Mouse (Mus musculus) cerebral cortex, adult 2 months (tissue): ENCODE measurements around the gene Krt222.

Experiments used
- WGBS: fragments of 180-500 bp; shearing (Covaris S2); methylation state at CpG from one replicate; pipeline ENCODE4 v1.1.7; 2018; 5-methylcytosine and 5-hydroxymethylcytosine counted together

Krt222 gene

DNA sequence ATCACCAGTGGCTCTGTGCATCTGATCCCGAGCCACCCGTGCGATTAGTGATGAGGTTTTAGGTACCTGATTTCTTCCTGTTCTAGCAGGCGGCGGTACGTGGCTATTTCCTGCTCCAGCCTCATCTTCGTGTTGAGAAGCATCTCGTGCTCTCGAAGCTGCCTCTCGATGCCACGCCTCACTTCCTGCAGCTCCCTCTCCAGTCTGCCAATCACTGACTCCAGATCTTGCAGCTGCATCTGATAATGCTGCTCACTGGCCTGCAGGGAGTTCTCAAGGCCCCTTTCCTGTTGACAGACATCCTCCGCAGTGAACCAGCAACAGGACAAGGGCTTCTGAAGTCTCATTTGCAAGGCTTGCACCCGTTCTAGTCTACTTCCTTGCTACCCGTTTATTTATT, 5.4 kb downstream of the Krt222 start:
- 66% methylated on average over 14 of the region's 14 CpGs for WGBS

DNA sequence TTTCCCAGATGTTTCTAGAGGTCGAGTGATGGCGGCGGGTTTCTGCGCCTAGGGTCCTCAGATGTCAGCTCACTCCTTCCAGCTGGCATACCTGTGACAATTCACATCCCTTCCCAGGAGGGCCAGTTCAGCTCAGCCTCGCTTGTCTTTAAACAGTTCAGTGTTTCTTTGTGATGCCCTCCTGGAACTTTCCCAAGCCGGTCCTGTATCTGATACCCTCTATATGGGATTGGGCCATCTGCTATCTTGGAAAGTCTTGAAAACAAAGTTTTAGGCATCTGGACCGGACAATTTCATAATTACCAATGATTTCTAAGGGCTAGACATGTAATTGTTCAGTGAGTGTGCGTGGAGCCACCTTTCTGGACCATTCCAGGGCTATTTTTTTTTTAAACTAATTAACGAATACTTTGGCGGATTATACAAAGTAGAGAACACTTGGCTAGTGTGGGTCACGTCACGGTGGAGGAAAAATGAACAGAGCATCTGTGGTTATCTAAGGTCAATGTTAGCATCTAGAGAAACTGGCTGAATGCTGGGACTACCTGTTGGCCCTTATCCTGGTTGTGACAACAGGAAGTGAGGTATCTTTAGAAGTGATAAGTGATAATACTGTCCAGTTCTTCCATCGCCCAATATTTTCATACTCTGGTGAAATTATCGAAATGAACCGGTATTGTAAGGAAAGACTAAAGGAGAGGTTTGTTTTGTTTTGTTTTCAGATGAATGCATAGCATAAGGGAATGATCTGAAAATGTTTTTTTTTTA, 12.7 kb downstream of the Krt222 start:
- 20% methylated on average over 15 of the region's 15 CpGs for WGBS

- under 1% methylated on average over 87 of the region's 87 CpGs for WGBS
Measured at GRCm38 (mm10) chr11:99230261-99231048, 13.4 kb downstream of the Krt222 start, which contains the start of gene Smarce1. Smarce1 (minus strand) TSS chr11:99231017.

DNA sequence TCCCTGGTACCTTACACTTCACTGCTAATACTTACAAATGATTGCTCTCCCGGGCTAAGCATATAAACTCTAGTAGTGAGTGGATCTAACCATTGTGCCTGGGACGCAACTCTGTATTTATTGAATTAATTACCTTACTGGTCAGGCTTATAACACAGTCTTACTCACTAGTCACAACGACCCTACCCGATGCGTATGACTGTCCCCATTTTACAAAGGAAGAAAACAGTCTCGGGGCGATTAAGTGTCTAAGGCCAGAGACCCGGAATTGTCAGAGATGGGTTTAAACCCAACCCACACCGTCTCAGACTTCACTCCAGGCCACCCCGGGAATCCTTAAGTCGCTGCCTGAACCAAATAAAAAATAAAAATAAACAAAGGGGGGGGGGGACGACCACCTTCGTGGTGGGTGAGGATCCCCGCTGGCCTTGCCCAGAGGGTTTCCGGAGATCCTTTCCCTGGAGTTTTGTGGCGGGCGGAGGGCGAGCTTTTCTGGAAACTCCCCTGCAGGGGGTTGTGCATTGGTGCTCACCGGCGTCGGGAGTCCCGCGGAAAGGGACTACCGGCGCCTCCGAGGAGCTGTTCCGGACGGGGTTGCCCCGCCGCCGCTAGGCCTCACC, 14.1 kb downstream of the Krt222 start:
- WGBS = under 1% methylated on average over 31 of the region's 31 CpGs

DNA sequence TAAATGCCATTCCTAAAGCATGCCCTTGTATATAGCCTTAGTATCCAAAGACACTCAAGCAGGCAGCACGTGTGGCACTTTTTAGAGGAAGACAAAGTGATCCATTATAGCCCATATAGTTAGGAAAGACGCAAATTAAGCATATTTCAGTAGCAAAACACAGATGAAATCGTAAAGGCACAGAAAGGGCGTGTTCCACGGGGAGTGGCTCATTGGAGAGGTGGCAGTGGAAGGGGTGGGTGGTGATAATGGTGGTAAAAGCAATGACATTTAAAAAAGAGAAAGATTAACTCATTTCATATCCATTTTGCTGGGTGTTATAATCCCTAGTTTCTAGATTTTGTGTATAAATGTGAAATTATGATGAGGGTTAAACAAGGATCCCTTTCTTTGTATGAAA, 17.6 kb downstream of the Krt222 start:
- WGBS = 72% methylated on average over 5 of the region's 5 CpGs

- 70% methylated on average over 5 of the region's 5 CpGs for WGBS
Measured at GRCm38 (mm10) chr11:99223310-99223709, 20.6 kb downstream of the Krt222 start.

- WGBS = 52% methylated on average over 2 of the region's 2 CpGs
Measured at GRCm38 (mm10) chr11:99221811-99222210, 22.1 kb downstream of the Krt222 start.

DNA sequence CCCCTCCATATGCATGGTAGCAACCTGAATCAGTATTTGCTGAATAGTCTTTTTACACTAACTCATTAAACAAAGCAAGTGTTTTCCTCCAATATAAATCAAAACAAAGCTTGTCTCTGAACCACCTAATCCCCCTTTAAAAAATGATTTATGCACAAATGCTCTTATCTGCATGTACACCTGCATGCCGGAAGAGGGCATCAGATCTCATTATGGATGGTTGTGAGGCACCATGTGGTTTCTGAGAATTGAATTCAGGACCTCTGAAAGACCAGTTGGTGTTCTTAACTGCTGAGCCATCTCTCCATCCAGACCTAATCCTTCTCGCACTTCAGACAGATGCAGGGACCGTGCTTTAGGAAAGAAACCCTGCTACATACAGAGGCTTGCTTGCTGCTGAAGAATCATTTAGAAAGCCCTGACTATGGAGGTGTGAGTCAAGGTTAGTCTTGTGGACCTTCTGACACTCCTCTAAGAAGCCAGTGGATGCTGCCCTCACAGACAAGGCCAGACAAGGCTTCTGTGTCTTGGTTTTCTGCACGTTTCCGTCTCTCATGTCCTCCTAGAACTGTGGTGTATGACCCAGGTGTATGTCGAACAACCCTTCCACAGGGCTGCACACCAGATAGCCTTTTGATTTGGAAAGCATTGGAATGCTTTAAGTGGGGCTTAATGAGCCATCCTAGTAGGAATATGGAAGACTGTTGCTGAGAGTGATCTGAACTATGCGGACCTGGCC, 26.5 kb downstream of the Krt222 start:
- WGBS = 88% methylated on average over 7 of the region's 7 CpGs

GRCm38 (mm10) chr11:99216181-99216580, 27.7 kb downstream of the Krt222 start:
- WGBS = 73% methylated on average over 3 of the region's 3 CpGs

DNA sequence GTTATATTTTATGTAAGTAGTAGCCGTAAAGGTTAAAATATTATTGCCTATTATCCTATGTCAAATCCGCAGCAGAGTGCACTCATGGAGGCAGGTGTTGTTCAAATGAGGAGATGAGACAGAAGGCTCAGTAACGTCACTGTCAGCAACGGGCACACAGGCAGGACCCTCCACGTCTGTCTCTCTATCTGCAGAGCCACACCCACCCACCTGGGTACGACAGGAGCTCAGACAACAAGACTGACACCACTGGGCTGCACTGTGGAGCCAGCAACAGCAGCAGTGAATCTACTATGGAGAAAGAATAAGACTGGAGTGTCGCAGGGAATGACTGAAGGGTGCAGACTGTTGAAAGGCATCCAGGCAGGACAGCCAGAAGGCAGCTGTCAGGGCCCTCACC, 31.2 kb downstream of the Krt222 start:
- 77% methylated on average over 7 of the region's 7 CpGs for WGBS

GRCm38 (mm10) chr11:99211964-99212363, 31.9 kb downstream of the Krt222 start:
- 77% methylated on average over 2 of the region's 2 CpGs for WGBS

GRCm38 (mm10) chr11:99208105-99208669, 35.7 kb downstream of the Krt222 start:
- 68% methylated on average over 8 of the region's 8 CpGs for WGBS

GRCm38 (mm10) chr11:99207449-99207848, 36.4 kb downstream of the Krt222 start:
- 61% methylated on average over 2 of the region's 2 CpGs for WGBS

DNA sequence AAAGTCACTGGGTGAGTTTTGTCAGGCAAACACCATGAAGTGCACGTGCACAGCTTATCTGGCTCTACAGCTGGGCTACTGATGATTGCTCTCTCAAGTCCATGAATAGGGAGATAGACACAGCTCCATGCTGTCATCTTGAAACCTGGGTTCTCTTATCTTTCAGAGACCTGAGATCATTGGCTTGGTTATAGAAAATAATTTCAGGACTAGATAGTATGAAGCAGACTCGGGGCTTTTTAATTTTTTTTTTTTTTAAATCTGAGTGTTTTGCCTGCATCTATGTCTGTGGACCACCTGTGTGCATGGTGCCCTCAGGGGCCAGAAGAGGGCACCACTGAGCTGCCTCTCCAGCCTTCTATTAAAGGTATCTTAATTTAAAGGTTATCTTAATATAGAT, 36.9 kb downstream of the Krt222 start:
- WGBS = 29% methylated on average over 2 of the region's 2 CpGs

DNA sequence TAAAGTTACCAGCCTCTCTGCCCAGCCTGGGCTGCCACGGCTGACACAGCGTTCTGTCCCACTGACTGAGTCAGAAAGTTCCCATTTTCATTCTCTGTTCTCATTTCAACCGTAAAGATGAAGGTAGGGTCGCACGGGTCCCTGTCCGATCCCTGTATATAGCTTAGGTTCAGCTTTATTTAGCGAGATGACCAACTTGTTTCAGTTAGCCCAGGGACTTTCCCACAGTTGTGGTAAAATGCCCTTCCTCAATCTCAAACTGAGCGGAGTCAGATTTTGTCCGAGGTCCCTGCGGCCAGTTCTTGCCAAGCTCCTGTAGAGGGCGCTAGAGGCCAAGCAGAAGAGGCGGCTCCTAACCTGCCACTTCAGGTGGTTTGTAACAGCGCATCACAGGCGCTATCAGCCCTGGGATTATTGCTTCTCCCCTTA, 54.7 kb downstream of the Krt222 start:
- 29% methylated on average over 14 of the region's 14 CpGs for WGBS

GRCm38 (mm10) chr11:99187348-99187747, 56.5 kb downstream of the Krt222 start:
- 98% methylated on average over 4 of the region's 4 CpGs for WGBS

DNA sequence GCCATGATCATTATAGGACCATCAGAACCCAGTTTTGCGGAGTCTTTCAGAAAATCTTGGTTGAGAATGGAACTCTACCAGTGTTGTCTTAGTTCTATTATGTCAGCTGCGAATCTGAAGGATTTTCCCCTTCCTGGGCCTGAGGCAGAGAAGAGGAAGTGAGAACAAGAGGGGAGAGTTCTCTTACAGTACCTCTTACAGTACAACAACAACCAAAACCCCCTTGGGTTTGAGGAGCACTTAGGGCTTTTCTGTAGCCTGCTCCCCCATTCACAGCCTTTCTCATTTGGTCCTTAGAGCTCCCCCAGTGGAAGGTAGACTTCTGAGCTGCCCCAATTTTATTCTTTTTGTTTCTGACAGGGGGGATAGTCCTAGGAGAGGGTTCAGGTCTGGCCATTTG, 57.0 kb downstream of the Krt222 start:
- 69% methylated on average over 2 of the region's 2 CpGs for WGBS
